Mouse (Mus musculus) embryonic facial prominence, embryonic 10.5 days (tissue): ENCODE data around the gene Hist1h4d. TPM values are rescaled to one million over a fixed set of nuclear protein-coding genes. Genes with fewer than 3 reads are reported as not detected.
"Not testable (repeated sequence)": the region's sequence is repeated elsewhere in the genome, so short reads cannot be mapped to it uniquely, and the experiment has no call there.

Experiments
- DNase-seq: peaks from one replicate; pipeline ENCODE4 v3.0.0-alpha.2; 2017; ENCODE audit warnings: low spot score
- H3K27ac ChIP-seq: fragments of 300-500 bp; sonication (generic); replicated peaks from 2 replicates; pipeline ENCODE4 v1.5.1; 2016; ENCODE audit warnings: mild to moderate bottlenecking
- H3K27me3 ChIP-seq: fragments of 300-500 bp; sonication (generic); replicated peaks from 2 replicates; pipeline ENCODE4 v1.6.1; 2016; ENCODE audit warnings: low read depth, mild to moderate bottlenecking; ENCODE audit not compliant: poor library complexity, severe bottlenecking
- H3K36me3 ChIP-seq: fragments of 300-500 bp; sonication (generic); replicated peaks from 2 replicates; pipeline ENCODE4 v1.6.1; 2016; ENCODE audit warnings: mild to moderate bottlenecking, moderate library complexity
- H3K4me1 ChIP-seq: fragments of 300-500 bp; sonication (generic); 2 replicates; pipeline ENCODE4 v1.6.1; 2016
- H3K4me3 ChIP-seq: fragments of 300-500 bp; sonication (generic); 2 replicates; pipeline ENCODE4 v1.5.1; 2016; ENCODE audit warnings: mild to moderate bottlenecking, moderate library complexity
- H3K9me3 ChIP-seq: fragments of 300-500 bp; sonication (generic); 2 replicates; pipeline ENCODE4 v1.6.1; 2016; ENCODE audit warnings: mild to moderate bottlenecking
- WGBS: fragments of 180-500 bp; shearing (Covaris S2); methylation state at CpG from one replicate; pipeline ENCODE4 v1.1.7; 2016; 5-methylcytosine and 5-hydroxymethylcytosine counted together
- polyA plus RNA-seq: library from polyadenylated mRNA; unstranded; fragments of >200 nt; fragmentation: Nextera tagmentation; extraction: Ambion mirVana; gene quantifications from 2 replicates; pipeline ENCODE4 v1.2.1, GENCODE M21; 2016

Gene Hist1h4d
- polyA plus RNA-seq, 1 experiment from 2014 or later, result 97.2 TPM

DNA sequence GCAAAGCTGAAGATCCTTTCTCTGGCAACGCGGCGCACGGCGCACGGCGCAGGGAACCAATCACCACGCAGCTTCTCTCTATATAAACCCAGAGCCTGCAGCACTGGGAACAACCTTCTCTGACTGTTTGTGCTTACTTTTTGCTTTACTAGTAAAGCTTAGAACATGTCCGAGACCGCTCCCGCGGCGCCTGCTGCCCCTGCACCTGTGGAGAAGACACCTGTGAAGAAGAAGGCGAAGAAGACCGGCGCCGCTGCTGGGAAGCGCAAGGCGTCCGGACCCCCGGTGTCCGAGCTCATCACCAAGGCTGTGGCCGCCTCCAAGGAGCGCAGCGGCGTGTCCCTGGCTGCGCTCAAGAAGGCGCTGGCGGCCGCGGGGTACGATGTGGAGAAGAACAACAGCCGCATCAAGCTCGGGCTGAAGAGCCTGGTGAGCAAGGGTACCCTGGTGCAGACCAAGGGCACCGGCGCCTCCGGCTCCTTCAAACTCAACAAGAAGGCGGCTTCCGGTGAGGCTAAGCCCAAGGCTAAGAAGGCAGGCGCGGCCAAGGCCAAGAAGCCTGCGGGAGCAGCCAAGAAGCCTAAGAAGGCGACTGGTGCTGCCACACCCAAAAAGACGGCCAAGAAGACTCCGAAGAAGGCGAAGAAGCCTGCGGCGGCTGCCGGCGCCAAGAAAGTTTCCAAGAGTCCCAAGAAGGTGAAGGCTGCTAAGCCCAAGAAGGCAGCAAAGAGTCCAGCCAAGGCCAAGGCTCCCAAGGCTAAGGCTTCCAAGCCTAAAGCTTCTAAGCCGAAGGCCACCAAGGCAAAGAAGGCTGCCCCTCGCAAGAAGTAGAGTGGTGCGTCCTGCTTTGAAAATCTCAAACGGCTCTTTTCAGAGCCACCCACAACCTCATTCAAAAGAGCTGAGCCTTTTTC is 26.2 kb upstream of the Hist1h4d start:
- H3K4me1 ChIP-seq, result peaks cover 28% of the 10 kb centered on the region
- no peaks in the 10 kb centered on the region for H3K27me3 ChIP-seq
- WGBS, result under 1% methylated on average over 54 of the region's 54 CpGs
- DNase-seq, result peak; percentile 89
- H3K27ac ChIP-seq, result peak overlapping the region; percentile 96
- peak overlapping the region; percentile 69 for H3K4me3 ChIP-seq
- H3K9me3 ChIP-seq, result no peaks in the 10 kb centered on the region
- no peaks in the 10 kb centered on the region for H3K36me3 ChIP-seq

GRCm38 (mm10) chr13:23555839-23556416 is 25.5 kb upstream of the Hist1h4d start:
- H3K27ac ChIP-seq, result peak overlapping the region; percentile 96
- no peaks in the 10 kb centered on the region for H3K36me3 ChIP-seq
- WGBS, result under 1% methylated on average over 18 of the region's 18 CpGs
- H3K9me3 ChIP-seq, result no peaks in the 10 kb centered on the region
- H3K4me1 ChIP-seq, result peaks cover 25% of the 10 kb centered on the region
- H3K27me3 ChIP-seq, result no peaks in the 10 kb centered on the region
- H3K4me3 ChIP-seq, result peak overlapping the region; percentile 69
- DNase-seq, result peak; percentile 79

DNA sequence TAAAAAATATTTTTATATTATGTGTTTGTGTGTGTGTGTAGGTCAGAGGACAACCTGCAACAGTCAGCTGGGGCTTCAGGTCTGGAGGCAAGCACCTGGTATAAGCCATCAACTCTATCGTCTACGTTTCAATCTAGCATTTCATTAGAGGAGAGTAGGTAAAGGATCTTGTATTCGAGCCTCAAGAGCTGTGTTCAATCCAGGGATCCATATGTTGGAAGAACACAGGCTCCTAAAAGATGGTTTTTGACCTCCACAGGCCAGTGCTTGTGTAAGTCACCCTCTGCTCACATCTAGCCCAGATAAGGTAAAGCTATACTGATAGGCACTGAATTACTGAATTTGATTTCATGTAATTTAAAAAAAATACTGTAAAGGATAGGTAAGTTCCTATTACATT is 24.5 kb upstream of the Hist1h4d start:
- 65% methylated on average over 3 of the region's 3 CpGs for WGBS
- Histone ChIP-seq H3K36me3 (no peaks in the 10 kb centered on the region), H3K27me3 (no peaks in the 10 kb centered on the region), H3K27ac (peak overlapping the region; percentile 96), H3K9me3 (no peaks in the 10 kb centered on the region), H3K4me3 (peak overlapping the region; percentile 69), H3K4me1 (peaks cover 22% of the 10 kb centered on the region)
- no peak for DNase-seq

- not testable (repeated sequence) for H3K4me1 ChIP-seq, H3K36me3 ChIP-seq, DNase-seq, H3K9me3 ChIP-seq, H3K27me3 ChIP-seq
- Histone ChIP-seq H3K27ac (peak overlapping the region; percentile 71), H3K4me3 (peak overlapping the region; percentile 33; the same call in 1 of the 2 replicates)
- 21% methylated on average over 2 of the region's 2 CpGs for WGBS
Observed at GRCm38 (mm10) chr13:23560699-23561098, 20.7 kb upstream of the Hist1h4d start.

DNA sequence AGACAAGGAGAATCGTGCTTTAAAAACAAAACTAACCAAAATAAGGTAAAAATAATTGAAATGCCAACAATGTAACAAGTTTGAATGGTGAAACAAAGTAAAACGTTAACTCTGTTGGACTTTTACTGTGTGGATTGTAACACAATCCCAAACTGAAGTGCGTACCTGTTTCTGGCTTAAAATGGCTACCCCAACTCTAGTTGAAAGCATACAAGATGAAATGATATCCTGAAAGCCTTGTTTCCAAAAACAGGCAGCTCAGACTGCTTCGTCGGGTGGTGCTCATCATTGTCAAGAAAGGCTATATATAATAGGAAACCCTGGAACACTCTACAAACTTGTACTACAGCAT is 19.9 kb upstream of the Hist1h4d start:
- H3K9me3 ChIP-seq, H3K36me3 ChIP-seq, H3K27me3 ChIP-seq, DNase-seq, H3K4me1 ChIP-seq: not testable (repeated sequence)
- Histone ChIP-seq H3K27ac (peak overlapping the region; percentile 98), H3K4me3 (peak overlapping the region; percentile 55)
- WGBS, result 0% methylated on average over 2 of the region's 5 CpGs

- not testable (repeated sequence) for H3K9me3 ChIP-seq, H3K27me3 ChIP-seq, H3K4me1 ChIP-seq, H3K36me3 ChIP-seq
- peak within 1 kb of the TSS; percentile 98 for H3K27ac ChIP-seq
- DNase-seq, result peak; percentile 94
- under 1% methylated on average over 67 of the region's 67 CpGs for WGBS
- H3K4me3 ChIP-seq, result peak within 1 kb of the TSS; percentile 55
Observed at GRCm38 (mm10) chr13:23561883-23562659, 19.3 kb upstream of the Hist1h4d start, which contains the start of gene Hist1h3e. Gene Hist1h3e, minus strand, starts transcription at chr13:23562369.

DNA sequence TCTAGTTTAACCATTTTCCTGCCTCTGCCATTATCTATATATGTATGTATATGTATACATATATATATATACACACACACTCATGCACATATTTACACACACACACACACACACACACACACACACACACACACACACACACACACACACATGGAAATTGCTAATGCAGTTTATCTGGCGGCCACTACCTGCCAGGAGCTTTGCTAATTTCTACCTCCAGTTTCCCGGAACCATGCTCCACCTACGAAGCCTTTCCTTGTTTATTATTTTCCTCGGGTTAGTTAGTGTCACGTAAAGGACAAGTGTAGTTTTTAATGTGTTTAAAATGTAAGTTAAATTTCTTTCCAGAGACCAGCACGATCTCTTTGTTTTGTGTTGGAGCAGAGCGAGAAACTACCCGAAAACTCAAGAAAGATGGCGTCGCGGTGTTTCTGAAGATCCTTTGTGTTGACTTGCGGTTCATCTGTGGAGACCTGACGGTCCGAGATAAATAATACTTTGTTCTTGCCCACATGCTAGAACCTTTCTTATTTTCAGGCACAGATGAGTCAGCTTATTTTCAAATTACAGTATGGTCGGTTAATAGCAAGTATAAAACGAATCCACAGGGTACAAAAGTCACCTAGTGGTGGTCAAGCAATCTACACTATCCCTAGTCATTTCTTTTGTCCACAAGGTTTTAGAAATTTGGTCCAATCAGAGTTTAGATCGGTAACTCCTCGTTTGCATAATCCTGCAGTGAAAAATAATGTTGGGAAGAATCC is 18.5 kb upstream of the Hist1h4d start:
- WGBS, result 4% methylated on average over 18 of the region's 18 CpGs
- Histone ChIP-seq H3K27me3 (no peaks in the 10 kb centered on the region), H3K27ac (peak overlapping the region; percentile 98), H3K4me1 (0 out of 2 replicates have a peak, but pooled peaks cover 3% of the 10 kb centered on the region), H3K4me3 (peak overlapping the region; percentile 55), H3K9me3 (no peaks in the 10 kb centered on the region), H3K36me3 (no peaks in the 10 kb centered on the region)
- peak; percentile 42 for DNase-seq

GRCm38 (mm10) chr13:23564482-23564881 is 16.9 kb upstream of the Hist1h4d start:
- DNase-seq, result no peak
- 0 out of 2 replicates have a peak, but pooled peaks cover 3% of the 10 kb centered on the region for H3K4me1 ChIP-seq
- WGBS, result 88% methylated on average over 2 of the region's 2 CpGs
- no peak overlapping the region for H3K4me3 ChIP-seq
- H3K27me3 ChIP-seq, result no peaks in the 10 kb centered on the region
- peak overlapping the region; percentile 98 for H3K27ac ChIP-seq
- no peaks in the 10 kb centered on the region for H3K9me3 ChIP-seq
- no peaks in the 10 kb centered on the region for H3K36me3 ChIP-seq

GRCm38 (mm10) chr13:23570261-23571021 is 11.0 kb upstream of the Hist1h4d start:
- DNase-seq, result peak; percentile 26
- Histone ChIP-seq H3K4me3 (peak overlapping the region; percentile 61), H3K27ac (peak overlapping the region; percentile 98), H3K4me1 (peaks cover 13% of the 10 kb centered on the region)
- H3K27me3 ChIP-seq, H3K36me3 ChIP-seq, H3K9me3 ChIP-seq: not testable (repeated sequence)
- 1% methylated on average over 29 of the region's 41 CpGs for WGBS

- DNase-seq, result peak; percentile 79
- H3K4me3 ChIP-seq, result peak within 1 kb of the TSS; percentile 61
- peak within 1 kb of the TSS; percentile 98 for H3K27ac ChIP-seq
- no peaks in the 10 kb centered on the region for H3K27me3 ChIP-seq
- no peaks in the 10 kb centered on the region for H3K9me3 ChIP-seq
- under 1% methylated on average over 18 of the region's 18 CpGs for WGBS
- peaks cover 13% of the 10 kb centered on the region for H3K4me1 ChIP-seq
- H3K36me3 ChIP-seq, result no peaks in the 10 kb centered on the region
Observed at GRCm38 (mm10) chr13:23571022-23571503, 10.3 kb upstream of the Hist1h4d start, which contains the start of the genes Hist1h2ae and Hist1h2bg. Gene Hist1h2ae, minus strand, starts transcription at chr13:23571220. Gene Hist1h2bg, plus strand, starts transcription at chr13:23571396.

DNA sequence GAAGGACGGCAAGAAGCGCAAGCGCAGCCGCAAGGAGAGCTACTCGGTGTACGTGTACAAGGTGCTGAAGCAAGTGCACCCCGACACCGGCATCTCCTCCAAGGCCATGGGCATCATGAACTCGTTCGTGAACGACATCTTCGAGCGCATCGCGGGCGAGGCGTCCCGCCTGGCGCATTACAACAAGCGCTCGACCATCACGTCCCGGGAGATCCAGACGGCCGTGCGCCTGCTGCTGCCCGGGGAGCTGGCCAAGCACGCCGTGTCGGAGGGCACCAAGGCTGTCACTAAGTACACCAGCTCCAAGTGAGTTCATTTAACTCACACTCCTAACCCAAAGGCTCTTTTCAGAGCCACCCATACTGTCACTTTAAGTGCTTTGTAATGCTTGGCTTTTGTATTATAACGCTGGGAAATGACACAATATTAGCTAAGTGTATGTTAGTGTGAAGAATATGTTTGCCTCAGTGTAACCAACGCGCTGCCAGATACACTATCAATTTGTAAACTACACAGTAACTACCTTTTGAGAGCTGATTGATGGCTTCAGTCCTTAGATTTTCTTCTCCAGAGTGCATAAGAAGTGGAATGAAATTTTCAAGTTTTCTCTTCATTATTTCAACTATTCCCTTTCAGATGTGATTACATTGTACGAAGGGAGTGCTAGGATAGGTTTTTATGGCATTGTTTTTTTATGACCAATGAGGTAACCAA is 9.7 kb upstream of the Hist1h4d start:
- not testable (repeated sequence) for H3K9me3 ChIP-seq, H3K36me3 ChIP-seq, H3K27me3 ChIP-seq
- Histone ChIP-seq H3K27ac (peak overlapping the region; percentile 92), H3K4me3 (peak overlapping the region; percentile 61), H3K4me1 (peaks cover 18% of the 10 kb centered on the region)
- peak; percentile 26 for DNase-seq
- WGBS, result under 1% methylated on average over 20 of the region's 34 CpGs
